Mouse (Mus musculus): ENCODE data around the gene Zfp941. TPM values are rescaled to one million over a fixed set of nuclear protein-coding genes. Genes with fewer than 3 reads are reported as not detected.

Zfp941 gene
- total and polyA plus RNA-seq, 3 experiments: 0.10 to 0.29 (median 0.14) TPM

- H3K27ac ChIP-seq: no peak overlapping the region
- no peaks in the 10 kb centered on the region for H3K4me1 ChIP-seq (ENCODE audit: control insufficient read depth, insufficient read depth, low read length)
- TF ChIP-seq CTCF (IDR thresholded peaks at IDR 0.05) (0 out of 2 replicates have a peak, but pooled peaks have one; percentile 15), POLR2A (IDR thresholded peaks at IDR 0.05; ENCODE audit: insufficient read depth, low read depth, low read length) (no peak)
- WGBS: 52% methylated on average over 4 of the region's 4 CpGs
- no peak for DNase-seq
- H3K4me3 ChIP-seq: no peak overlapping the region
- H3K79me2 ChIP-seq (replicated peaks; ENCODE audit: control insufficient read depth, insufficient read depth, low read length): no peaks in the 10 kb centered on the region
- intact Hi-C loops (cut with DNase I): loop anchor here (1.0 to 5.0 kb wide), 3 partner anchors 37 to 332 kb away; partner anchors contain the start of genes Psmd13 and Sirt3
- no peaks in the 10 kb centered on the region; the same call in 1 of the 2 replicates for H3K27me3 ChIP-seq (ENCODE audit: control insufficient read depth, insufficient read depth, low read length)
- no peak overlapping the region for H3K9ac ChIP-seq (ENCODE audit: low read depth, low read length)
- H3K36me3 ChIP-seq (ENCODE audit: control insufficient read depth, insufficient read depth, low read length): no peaks in the 10 kb centered on the region
These were observed 23.7 kb upstream of the Zfp941 start for GRCm38 (mm10) chr7:140845683-140846082.

GRCm38 (mm10) chr7:140844905-140845665 lies 23.1 kb upstream of the Zfp941 start, which contains the start of gene Scgb1c1:
Gene Scgb1c1, plus strand, starts transcription at chr7:140845547.
- Histone ChIP-seq H3K4me1 (ENCODE audit: control insufficient read depth, insufficient read depth, low read length) (no peaks in the 10 kb centered on the region), H3K36me3 (ENCODE audit: control insufficient read depth, insufficient read depth, low read length) (no peaks in the 10 kb centered on the region), H3K79me2 (replicated peaks; ENCODE audit: control insufficient read depth, insufficient read depth, low read length) (no peaks in the 10 kb centered on the region), H3K27ac (no peak within 1 kb of the TSS), H3K4me3 (no peak within 1 kb of the TSS), H3K9ac (ENCODE audit: low read depth, low read length) (no peak within 1 kb of the TSS), H3K27me3 (ENCODE audit: control insufficient read depth, insufficient read depth, low read length) (no peaks in the 10 kb centered on the region; the same call in 1 of the 2 replicates)
- intact Hi-C loops (cut with DNase I): loop anchor here (1.0 to 5.0 kb wide), 4 partner anchors 37 to 332 kb away; partner anchors contain the start of genes Psmd13 and Sirt3
- TF ChIP-seq EP300 (IDR thresholded peaks at IDR 0.05; ENCODE audit: insufficient read depth, low read depth, low read length) (peak; percentile 97), CTCF (IDR thresholded peaks at IDR 0.05) (peak; percentile 89), POLR2A (IDR thresholded peaks at IDR 0.05; ENCODE audit: insufficient read depth, low read depth, low read length) (no peak; the same call in 1 of the 2 replicates)
- DNase-seq: peak; percentile 85 to 91
- WGBS: 21% methylated on average over 14 of the region's 14 CpGs

GRCm38 (mm10) chr7:140843806-140844205 lies 21.8 kb upstream of the Zfp941 start:
- TF ChIP-seq EP300 (IDR thresholded peaks at IDR 0.05; ENCODE audit: insufficient read depth, low read depth, low read length) (no peak), CTCF (IDR thresholded peaks at IDR 0.05) (no peak)
- no peak overlapping the region for H3K27ac ChIP-seq
- 71% methylated on average over 7 of the region's 7 CpGs for WGBS
- H3K9ac ChIP-seq (ENCODE audit: low read depth, low read length): no peak overlapping the region
- DNase-seq: no peak
- no peaks in the 10 kb centered on the region for H3K36me3 ChIP-seq (ENCODE audit: control insufficient read depth, insufficient read depth, low read length)
- intact Hi-C loops (cut with DNase I): loop anchor here (1.0 kb wide), 1 partner anchor 59 kb away; no protein-coding TSS in a partner anchor
- no peaks in the 10 kb centered on the region for H3K4me1 ChIP-seq (ENCODE audit: control insufficient read depth, insufficient read depth, low read length)
- H3K4me3 ChIP-seq: no peak overlapping the region
- no peaks in the 10 kb centered on the region; the same call in 1 of the 2 replicates for H3K27me3 ChIP-seq (ENCODE audit: control insufficient read depth, insufficient read depth, low read length)
- H3K79me2 ChIP-seq (replicated peaks; ENCODE audit: control insufficient read depth, insufficient read depth, low read length): no peaks in the 10 kb centered on the region

- WGBS: 34% methylated on average over 18 of the region's 19 CpGs
- DNase-seq: no peak
- no peak overlapping the region for H3K27ac ChIP-seq
- intact Hi-C loops (cut with DNase I): no loop called here
- no peak overlapping the region for H3K4me3 ChIP-seq
- no peaks in the 10 kb centered on the region for H3K79me2 ChIP-seq (replicated peaks; ENCODE audit: control insufficient read depth, insufficient read depth, low read length)
- no peaks in the 10 kb centered on the region; the same call in 1 of the 2 replicates for H3K27me3 ChIP-seq (ENCODE audit: control insufficient read depth, insufficient read depth, low read length)
- H3K9ac ChIP-seq (ENCODE audit: low read depth, low read length): no peak overlapping the region
- no peaks in the 10 kb centered on the region for H3K36me3 ChIP-seq (ENCODE audit: control insufficient read depth, insufficient read depth, low read length)
- no peaks in the 10 kb centered on the region for H3K4me1 ChIP-seq (ENCODE audit: control insufficient read depth, insufficient read depth, low read length)
- TF ChIP-seq CTCF (IDR thresholded peaks at IDR 0.05) (no peak), POLR2A (IDR thresholded peaks at IDR 0.05; ENCODE audit: insufficient read depth, low read depth, low read length) (no peak), EP300 (IDR thresholded peaks at IDR 0.05; ENCODE audit: insufficient read depth, low read depth, low read length) (no peak)
These were observed 19.1 kb upstream of the Zfp941 start for GRCm38 (mm10) chr7:140840750-140841735.

GRCm38 (mm10) chr7:140839556-140839955 lies 17.6 kb upstream of the Zfp941 start:
- Histone ChIP-seq H3K27me3 (ENCODE audit: control insufficient read depth, insufficient read depth, low read length) (no peaks in the 10 kb centered on the region; the same call in 1 of the 2 replicates), H3K36me3 (ENCODE audit: control insufficient read depth, insufficient read depth, low read length) (no peaks in the 10 kb centered on the region), H3K27ac (no peak overlapping the region), H3K4me1 (ENCODE audit: control insufficient read depth, insufficient read depth, low read length) (no peaks in the 10 kb centered on the region), H3K4me3 (no peak overlapping the region), H3K79me2 (replicated peaks; ENCODE audit: control insufficient read depth, insufficient read depth, low read length) (no peaks in the 10 kb centered on the region), H3K9ac (ENCODE audit: low read depth, low read length) (no peak overlapping the region)
- WGBS: 65% methylated on average over 5 of the region's 5 CpGs
- DNase-seq: no peak
- intact Hi-C loops (cut with DNase I): no loop called here
- TF ChIP-seq CTCF (IDR thresholded peaks at IDR 0.05) (no peak), POLR2A (IDR thresholded peaks at IDR 0.05; ENCODE audit: insufficient read depth, low read depth, low read length) (no peak), EP300 (IDR thresholded peaks at IDR 0.05; ENCODE audit: insufficient read depth, low read depth, low read length) (no peak)

Data from heart, adult 2 months (tissue).